Mouse (Mus musculus): ENCODE measurements around the gene Nol11. TPM values are rescaled to one million over a fixed set of nuclear protein-coding genes. Genes with fewer than 3 reads are reported as not detected.

Nol11 gene
- total RNA-seq (2021) = 10 to 100 TPM; 13.8 to 16.3 TPM
- long read RNA-seq, experiment 1, transcript Nol11-201 (18 exons, 3,158 nt) = major isoform, 30 of 39 reads
- long read RNA-seq, experiment 1, partial matches to known transcripts = 3 of 39 reads
- long read RNA-seq, experiment 1, other reads (novel, unspliced or antisense) = 3 of 39 reads
- long read RNA-seq, experiment 2, transcript Nol11-201 (18 exons, 3,158 nt) = major isoform, 22 of 28 reads
- long read RNA-seq, experiment 2, partial matches to known transcripts = 1 of 28 reads
- long read RNA-seq, experiment 2, other reads (novel, unspliced or antisense) = 3 of 28 reads

GRCm38 (mm10) chr11:107188565-107189552 lies at the start of gene Nol11:
TSS of gene Nol11 (minus strand) at chr11:107189381.
- DNase-seq = peak; percentile 99

- no peak for DNase-seq
These were observed 49.3 kb upstream of the Nol11 start for GRCm38 (mm10) chr11:107238506-107238905.

DNA sequence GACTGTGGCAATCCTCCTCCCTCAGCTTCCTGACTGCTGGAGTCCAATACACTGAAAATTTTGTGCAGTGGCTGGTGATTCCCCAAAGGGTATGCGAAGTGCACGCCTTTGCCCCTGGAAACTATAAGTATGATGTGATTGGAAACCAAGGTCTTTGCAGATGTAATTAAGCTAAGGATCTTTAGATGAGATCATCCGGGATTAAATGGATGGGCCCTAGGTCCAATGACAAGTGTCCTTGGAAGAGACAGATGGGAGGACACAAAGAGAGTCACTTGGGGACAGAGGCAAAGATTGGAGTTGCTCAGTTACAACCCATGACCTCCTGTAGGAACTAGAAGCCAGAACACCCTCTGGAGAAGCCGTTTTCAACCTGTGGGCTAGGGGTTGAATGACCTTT lies 48.4 kb upstream of the Nol11 start:
- DNase-seq = no peak

GRCm38 (mm10) chr11:107233252-107233890 lies 44.2 kb upstream of the Nol11 start:
- no peak for DNase-seq

DNA sequence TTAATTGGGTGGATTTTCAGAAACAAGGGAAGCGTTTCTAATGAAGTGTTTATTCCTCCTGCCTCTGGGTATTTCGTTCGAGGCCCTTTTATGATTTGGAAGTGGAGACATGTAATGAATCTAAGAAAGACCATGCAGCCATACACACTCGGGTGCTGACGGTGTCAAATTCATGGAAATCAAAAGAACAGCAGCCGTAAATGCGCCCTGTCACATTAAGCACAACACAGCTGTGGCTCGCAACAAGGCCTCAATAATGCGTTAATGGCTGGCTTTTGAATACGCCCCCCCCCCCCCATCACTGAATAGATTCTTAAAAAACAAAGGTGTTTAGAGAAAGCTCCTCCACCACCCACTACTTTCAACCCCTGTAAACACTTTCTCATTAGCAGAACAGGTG lies 40.9 kb upstream of the Nol11 start:
- DNase-seq = no peak

DNA sequence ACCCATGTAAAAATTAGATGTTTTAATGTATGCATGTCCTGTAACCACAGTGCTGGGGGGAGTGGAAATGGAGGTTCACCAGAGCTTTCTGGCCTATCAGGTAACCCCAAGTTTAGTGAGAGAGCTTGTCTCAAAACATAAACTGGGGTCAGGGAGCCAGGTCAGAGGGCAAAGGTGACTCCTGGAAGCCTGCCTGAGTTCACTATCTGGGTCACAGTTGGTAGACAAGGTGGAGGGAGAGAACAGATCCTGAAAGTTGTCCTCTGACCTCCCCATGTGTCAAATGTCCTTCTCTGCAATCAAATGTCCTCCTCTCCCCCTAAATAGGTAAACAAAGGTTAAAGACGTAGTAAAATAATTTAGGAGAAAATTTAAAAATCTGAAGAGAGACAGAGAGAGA lies 37.2 kb upstream of the Nol11 start:
- no peak for DNase-seq

DNA sequence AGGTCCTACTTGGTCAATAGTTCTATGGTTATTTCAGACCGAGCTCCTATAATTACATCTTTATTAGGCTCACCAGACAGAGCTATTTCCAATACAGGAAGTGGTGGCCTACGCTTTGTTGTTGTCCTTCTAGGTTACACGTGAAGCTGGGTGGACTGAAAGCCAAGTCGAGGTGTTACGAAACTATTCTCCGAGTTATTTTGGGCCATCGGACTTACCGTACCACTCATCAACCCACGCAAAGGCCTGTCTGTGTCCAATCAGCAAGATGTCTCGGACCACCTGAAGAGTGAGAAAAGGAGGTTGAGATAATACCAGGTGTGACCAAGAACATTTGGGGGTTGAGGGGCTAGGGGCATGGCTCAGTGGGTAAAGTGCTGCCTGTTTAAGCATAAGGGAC lies 36.8 kb upstream of the Nol11 start:
- no peak for DNase-seq

- DNase-seq = no peak
These were observed 36.1 kb upstream of the Nol11 start for GRCm38 (mm10) chr11:107225301-107225700.

- no peak for DNase-seq
These were observed 34.6 kb upstream of the Nol11 start for GRCm38 (mm10) chr11:107223667-107224214.

DNA sequence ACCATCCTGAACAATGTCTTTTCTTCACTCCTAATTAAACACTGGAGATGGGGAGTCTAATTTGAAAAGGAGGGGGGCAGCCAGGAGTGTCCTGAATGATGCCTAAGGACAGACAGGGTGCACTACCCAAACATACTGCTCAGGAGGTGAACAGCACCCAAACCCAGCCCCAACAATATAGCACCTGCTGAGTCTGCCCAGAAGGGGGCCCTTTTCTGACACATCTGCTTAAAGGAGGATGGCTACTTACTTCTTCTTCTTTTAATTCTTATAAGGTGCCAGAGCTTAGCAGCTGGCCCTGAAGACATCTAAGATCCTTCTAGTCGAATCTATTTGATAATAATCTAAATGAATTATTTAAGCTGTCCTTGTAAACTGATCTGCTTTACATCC lies 34.0 kb upstream of the Nol11 start:
- no peak for DNase-seq

- no peak for DNase-seq
These were observed 33.5 kb upstream of the Nol11 start for GRCm38 (mm10) chr11:107222531-107223168.

DNA sequence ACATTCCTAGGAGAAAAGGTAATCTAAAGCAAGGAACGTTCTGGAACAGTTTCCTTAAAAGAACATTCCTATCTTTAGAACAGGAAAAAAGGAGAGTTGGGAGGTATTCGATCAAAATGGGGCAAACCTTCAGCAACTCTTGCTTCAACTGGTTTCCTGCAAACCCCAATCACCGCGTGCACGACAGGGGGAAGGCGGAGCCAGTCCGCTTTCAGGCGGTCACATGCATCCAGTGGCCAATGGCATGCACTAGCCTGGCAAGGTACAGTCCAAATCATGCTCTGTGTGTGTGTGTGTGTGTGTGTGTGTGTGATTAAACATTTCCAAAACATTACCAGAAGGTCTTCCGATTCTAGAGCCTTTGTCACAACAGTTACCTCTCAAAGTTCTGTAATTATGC lies 25.9 kb upstream of the Nol11 start:
- no peak for DNase-seq

DNA sequence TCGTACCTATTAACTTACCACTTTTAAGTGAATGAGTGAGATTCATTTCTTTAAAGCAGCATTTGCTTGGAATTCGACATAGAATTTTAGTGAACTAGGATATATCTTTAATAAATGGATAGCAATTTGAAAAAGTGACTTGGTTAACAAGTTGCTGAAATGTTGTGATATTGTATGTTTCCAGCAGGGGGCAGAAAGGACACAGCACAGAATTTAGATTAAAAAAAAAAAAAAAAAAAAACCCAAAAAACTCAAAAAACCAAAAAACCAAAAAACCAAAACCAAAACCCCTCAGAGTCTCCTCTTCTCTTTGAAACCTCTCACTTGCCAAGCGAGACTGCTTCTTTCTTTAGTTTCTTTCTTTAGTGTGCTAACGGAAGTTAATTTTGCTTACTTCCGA lies 24.6 kb upstream of the Nol11 start:
- DNase-seq = no peak

- no peak for DNase-seq
These were observed 20.6 kb upstream of the Nol11 start for GRCm38 (mm10) chr11:107209818-107210217.

DNA sequence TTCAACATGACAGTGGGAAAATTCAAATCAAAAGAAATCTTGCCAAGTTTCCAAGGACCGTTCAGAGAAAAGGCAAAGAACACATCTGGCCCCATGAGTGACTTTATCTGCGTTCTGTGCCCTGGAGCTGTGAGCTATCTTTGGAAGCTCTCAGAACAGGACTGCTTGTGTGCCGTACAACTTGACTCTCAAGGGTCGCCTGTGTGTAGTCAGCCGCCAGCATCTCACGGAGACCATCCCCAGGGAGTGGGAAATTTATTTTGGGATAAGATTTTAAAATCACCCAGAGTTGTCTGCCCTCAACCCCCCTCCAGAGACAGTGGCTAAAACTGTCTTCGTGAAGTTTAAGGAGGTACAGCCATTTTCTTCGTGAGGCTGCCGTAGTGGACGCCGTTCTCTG lies 12.6 kb upstream of the Nol11 start:
- no peak for DNase-seq

- no peak for DNase-seq
These were observed 10.1 kb upstream of the Nol11 start for GRCm38 (mm10) chr11:107199281-107199680.

DNA sequence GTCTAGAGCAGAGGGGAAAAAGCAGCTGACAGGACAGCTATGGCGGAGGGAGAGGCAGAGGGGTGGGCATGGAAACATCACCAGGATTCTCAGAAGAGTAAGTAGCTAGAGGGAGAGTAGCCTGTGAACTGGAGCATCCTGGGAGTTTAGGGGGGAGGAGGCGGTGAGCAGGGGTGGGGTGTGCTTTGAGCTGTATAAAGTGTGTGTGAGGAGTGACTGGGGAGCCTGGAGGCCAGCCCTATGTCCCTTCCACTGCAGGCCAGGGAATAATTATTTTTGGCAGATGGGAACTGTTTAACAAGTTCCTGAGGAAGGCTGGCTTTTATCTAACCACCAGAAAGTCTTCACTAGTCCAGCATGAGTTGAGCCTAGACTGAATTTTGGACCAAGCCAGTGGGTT lies 6.2 kb upstream of the Nol11 start:
- no peak for DNase-seq

DNA sequence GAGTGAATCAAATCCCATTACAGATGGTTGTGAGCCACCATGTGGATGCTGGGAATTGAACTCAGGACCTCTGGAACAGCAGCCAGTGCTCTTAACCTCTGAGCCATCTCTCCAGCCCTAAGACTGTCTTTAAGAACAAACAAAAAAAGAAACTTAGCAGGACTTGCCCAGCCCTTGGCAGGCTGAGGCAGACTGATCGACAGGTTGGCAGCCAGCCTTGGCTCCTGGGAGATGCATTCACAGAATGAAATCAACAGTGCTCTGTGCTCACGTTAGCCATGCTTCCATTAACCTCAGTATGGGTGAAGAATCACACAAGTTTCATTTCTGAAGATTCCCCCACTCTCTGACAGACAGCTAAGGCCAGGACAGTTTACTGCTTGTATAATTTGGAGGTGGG lies 1.2 kb upstream of the Nol11 start:
- DNase-seq = no peak

DNA sequence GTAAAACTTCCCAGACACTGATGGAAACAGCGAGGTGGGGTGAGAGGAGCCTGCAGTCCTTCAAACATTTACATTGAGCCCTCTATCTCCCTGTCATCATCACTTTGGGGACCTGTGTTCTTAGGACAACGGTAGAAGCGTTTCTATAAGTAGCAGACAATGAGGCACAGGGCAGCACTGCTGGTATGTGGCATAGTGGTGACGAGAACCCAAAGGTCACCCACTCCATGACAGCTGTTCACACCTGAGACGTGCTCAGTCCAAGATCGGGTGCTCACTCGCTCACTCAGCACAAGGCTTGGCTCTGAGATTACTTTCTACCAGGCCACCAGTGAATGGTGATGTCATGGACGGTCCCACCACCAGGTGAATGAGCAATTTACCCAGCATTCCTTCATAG lies 5.4 kb downstream of the Nol11 start:
- no peak for DNase-seq

DNA sequence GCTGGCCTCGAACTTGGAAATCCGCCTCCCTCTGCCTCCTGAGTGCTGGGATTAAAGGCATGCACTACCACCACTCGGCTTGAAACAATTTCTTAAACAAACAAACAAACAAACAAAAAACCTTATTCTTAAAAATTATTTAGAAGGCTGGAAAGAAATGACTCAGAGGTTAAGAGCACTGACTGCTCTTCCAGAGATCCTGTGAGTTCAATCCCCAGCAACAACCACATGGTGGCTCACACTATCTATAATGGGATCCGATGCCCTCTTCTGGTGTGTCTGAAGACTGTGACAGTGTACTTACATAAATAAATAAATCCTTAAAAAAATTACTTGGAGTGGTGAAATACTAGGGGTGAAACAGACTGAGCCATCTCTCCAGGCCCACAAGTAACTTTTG lies 28.0 kb downstream of the Nol11 start:
- no peak for DNase-seq

- no peak for DNase-seq
These were observed 30.1 kb downstream of the Nol11 start for GRCm38 (mm10) chr11:107159034-107159433.

GRCm38 (mm10) chr11:107156977-107157642 lies 32.1 kb downstream of the Nol11 start:
- peak; percentile 19 for DNase-seq
